Mouse (Mus musculus): Measurements from ENCODE around the gene Usp24. TPM values are rescaled to one million over a fixed set of nuclear protein-coding genes. Genes with fewer than 3 reads are reported as not detected.

The Usp24 gene
- total and polyA plus RNA-seq, 3 experiments, result 11.6 to 51.1 (median 44.5) TPM

DNA sequence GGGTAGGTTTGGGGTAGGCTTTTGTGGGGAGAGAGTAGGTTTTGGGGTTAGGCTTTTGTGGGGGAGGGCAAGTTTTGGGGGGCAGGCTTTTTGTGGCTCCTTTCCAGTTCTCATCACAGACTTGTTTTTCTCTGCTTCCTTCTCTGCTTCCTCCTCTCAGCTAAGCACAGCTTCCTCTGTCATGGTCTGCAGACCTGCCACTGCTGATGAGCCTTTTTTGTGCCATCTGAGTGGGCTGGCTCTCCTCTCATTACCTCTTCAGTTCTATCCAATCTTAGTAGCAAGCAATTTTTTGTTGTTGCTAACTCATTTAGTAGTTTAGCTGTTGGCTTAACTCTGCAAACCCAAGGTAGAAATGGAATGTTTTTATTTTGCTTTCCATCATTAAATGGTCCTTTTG lies 1.7 kb upstream of the Usp24 start:
- Histone ChIP-seq H3K9ac (ENCODE audit: low read depth, low read length) (no peak overlapping the region), H3K4me1 (ENCODE audit: control insufficient read depth, insufficient read depth, low read length) (peaks cover 4% of the 10 kb centered on the region), H3K27me3 (ENCODE audit: control insufficient read depth, insufficient read depth, low read length) (no peaks in the 10 kb centered on the region), H3K27ac (no peak overlapping the region; the same call in 1 of the 2 replicates), H3K4me3 (no peak overlapping the region), H3K36me3 (ENCODE audit: control insufficient read depth, insufficient read depth, low read length) (peaks cover 10% of the 10 kb centered on the region), H3K79me2 (replicated peaks; ENCODE audit: control insufficient read depth, insufficient read depth, low read length) (peaks cover 3% of the 10 kb centered on the region; the same call in 1 of the 2 replicates)
- DNase-seq, result no peak
- TF ChIP-seq CTCF (IDR thresholded peaks at IDR 0.05) (no peak), POLR2A (IDR thresholded peaks at IDR 0.05; ENCODE audit: insufficient read depth, low read depth, low read length) (no peak), EP300 (IDR thresholded peaks at IDR 0.05; ENCODE audit: insufficient read depth, low read depth, low read length) (no peak)
- intact Hi-C loops (cut with DNase I), result no loop called here

DNA sequence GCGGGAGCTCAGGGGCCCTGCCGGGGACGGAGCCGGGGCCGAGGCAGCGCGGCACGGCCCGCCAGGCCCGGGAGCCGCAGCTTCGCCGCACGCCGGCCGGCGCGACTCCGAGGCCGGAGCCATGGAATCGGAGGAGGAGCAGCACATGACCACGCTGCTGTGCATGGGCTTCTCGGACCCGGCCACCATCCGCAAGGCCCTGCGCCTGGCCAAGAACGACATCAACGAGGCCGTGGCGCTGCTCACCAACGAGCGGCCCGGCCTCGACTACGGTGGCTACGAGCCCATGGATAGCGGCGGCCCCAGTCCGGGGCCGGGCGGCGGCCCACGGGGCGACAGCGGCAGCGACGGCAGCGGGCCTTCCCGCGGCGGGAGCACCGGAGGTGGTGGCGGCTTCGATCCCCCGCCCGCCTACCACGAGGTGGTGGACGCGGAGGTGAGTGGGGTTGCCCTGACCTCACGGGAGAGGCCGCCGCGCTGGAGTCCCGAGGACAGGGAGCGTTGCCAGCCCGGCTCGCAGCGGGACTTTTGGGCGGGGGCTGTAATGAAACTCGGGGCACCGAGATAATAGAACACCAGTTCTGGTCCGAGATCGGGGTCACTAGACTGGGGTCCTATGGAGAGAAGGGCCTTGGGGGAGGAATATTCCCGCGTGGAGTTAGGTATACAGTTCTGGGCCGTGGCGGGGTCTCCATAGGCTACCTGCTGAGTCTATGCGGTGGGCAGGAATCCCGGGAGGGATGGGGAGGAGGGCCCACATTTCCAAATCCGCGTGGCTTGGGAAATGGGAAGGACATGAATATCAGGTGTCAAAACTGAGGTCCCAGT lies 552 bp downstream of the Usp24 start:
- peaks cover 3% of the 10 kb centered on the region; the same call in 1 of the 2 replicates for H3K79me2 ChIP-seq (replicated peaks; ENCODE audit: control insufficient read depth, insufficient read depth, low read length)
- intact Hi-C loops (cut with DNase I), result loop anchor here (5.0 kb wide), 1 partner anchor 54 kb away; no protein-coding TSS in a partner anchor
- DNase-seq, result peak; percentile 35 to 78
- H3K36me3 ChIP-seq (ENCODE audit: control insufficient read depth, insufficient read depth, low read length), result peaks cover 14% of the 10 kb centered on the region
- H3K27ac ChIP-seq, result peak overlapping the region; percentile 94
- peak overlapping the region; percentile 89 for H3K9ac ChIP-seq (ENCODE audit: low read depth, low read length)
- peak overlapping the region; percentile 93 for H3K4me3 ChIP-seq
- TF ChIP-seq CTCF (IDR thresholded peaks at IDR 0.05) (no peak), POLR2A (IDR thresholded peaks at IDR 0.05; ENCODE audit: insufficient read depth, low read depth, low read length) (no peak), EP300 (IDR thresholded peaks at IDR 0.05; ENCODE audit: insufficient read depth, low read depth, low read length) (no peak)
- 1% methylated on average over 66 of the region's 81 CpGs for WGBS
- H3K4me1 ChIP-seq (ENCODE audit: control insufficient read depth, insufficient read depth, low read length), result peaks cover 6% of the 10 kb centered on the region
- H3K27me3 ChIP-seq (ENCODE audit: control insufficient read depth, insufficient read depth, low read length), result no peaks in the 10 kb centered on the region

DNA sequence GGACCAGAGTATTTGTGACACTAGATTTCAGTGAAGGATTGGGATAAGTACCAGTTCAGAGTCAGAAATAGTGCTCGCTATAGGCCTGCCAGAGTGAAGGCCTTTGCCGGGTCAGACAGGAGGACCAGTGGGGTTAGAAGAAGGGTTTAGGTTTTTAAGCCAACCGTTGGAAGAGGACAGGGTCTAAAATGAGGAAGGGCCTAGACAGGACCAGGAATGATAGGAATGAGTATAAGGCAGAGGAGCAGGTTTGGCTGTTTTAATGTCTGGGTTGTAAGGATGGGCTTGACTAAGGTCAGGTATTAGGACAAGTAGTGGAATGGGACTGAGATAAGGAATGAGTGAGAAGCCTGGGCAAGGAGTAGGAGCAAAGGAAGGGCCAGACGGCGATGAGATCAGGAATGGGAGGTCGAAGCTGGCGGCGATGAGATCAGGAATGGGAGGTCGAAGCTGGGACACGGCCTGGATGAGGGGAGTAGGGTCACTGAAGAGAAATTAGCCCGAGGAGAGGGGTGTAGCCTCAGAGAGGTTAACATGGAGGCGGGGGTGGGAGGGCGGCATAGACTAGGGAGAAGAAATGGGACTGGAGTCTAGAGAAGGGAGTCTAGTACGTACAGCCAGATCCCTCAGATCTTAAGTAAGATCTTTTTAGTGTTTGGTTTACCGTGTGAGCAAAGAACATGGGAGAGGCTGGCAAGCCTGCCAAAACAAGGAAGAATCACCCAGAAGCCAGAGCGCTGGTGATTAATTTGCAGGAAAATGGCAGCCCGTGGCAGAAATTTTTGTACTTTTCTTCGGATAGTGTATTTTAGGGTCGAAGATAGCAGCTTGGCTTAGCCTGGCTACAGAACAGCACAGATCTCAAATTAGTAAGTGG lies 1.4 kb downstream of the Usp24 start:
- H3K4me1 ChIP-seq (ENCODE audit: control insufficient read depth, insufficient read depth, low read length), result peaks cover 6% of the 10 kb centered on the region
- 17% methylated on average over 19 of the region's 19 CpGs for WGBS
- peaks cover 3% of the 10 kb centered on the region; the same call in 1 of the 2 replicates for H3K79me2 ChIP-seq (replicated peaks; ENCODE audit: control insufficient read depth, insufficient read depth, low read length)
- H3K27ac ChIP-seq, result peak overlapping the region; percentile 94
- intact Hi-C loops (cut with DNase I), result loop anchor here (5.0 kb wide), 1 partner anchor 55 kb away; no protein-coding TSS in a partner anchor
- peaks cover 14% of the 10 kb centered on the region for H3K36me3 ChIP-seq (ENCODE audit: control insufficient read depth, insufficient read depth, low read length)
- no peak for DNase-seq
- peak overlapping the region; percentile 93 for H3K4me3 ChIP-seq
- no peaks in the 10 kb centered on the region for H3K27me3 ChIP-seq (ENCODE audit: control insufficient read depth, insufficient read depth, low read length)
- H3K9ac ChIP-seq (ENCODE audit: low read depth, low read length), result peak overlapping the region; percentile 89
- TF ChIP-seq POLR2A (IDR thresholded peaks at IDR 0.05; ENCODE audit: insufficient read depth, low read depth, low read length), result no peak
- TF ChIP-seq CTCF (IDR thresholded peaks at IDR 0.05), result no peak
- no peak for TF ChIP-seq EP300 (IDR thresholded peaks at IDR 0.05; ENCODE audit: insufficient read depth, low read depth, low read length)

DNA sequence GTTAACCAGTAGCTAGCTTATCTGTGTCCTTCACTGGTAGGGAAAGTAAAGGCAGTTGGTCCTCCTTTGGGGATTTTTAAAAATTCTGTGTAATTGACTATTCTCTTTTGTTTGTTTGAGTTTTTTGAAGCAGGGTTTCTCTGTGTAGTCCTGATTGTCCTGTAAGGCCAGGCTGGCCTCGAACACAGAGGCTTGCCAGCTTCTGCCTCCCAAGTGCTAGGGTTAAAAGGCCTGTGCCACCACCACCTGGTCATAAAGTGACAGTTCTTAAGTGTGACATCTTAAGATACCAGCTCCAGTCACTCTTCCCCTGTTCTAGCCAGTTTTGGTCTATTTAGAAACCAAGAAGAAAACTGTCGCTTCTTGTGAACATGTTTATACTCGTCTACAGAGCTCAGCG lies 2.2 kb downstream of the Usp24 start:
- 71% methylated on average over 4 of the region's 4 CpGs for WGBS
- Histone ChIP-seq H3K27ac (no peak overlapping the region; the same call in 1 of the 2 replicates), H3K4me3 (peak overlapping the region; percentile 93), H3K4me1 (ENCODE audit: control insufficient read depth, insufficient read depth, low read length) (peaks cover 9% of the 10 kb centered on the region), H3K27me3 (ENCODE audit: control insufficient read depth, insufficient read depth, low read length) (no peaks in the 10 kb centered on the region), H3K9ac (ENCODE audit: low read depth, low read length) (no peak overlapping the region), H3K36me3 (ENCODE audit: control insufficient read depth, insufficient read depth, low read length) (peaks cover 16% of the 10 kb centered on the region), H3K79me2 (replicated peaks; ENCODE audit: control insufficient read depth, insufficient read depth, low read length) (peaks cover 6% of the 10 kb centered on the region; the same call in 1 of the 2 replicates)
- intact Hi-C loops (cut with DNase I), result loop anchor here (5.0 kb wide), 1 partner anchor 56 kb away; no protein-coding TSS in a partner anchor
- DNase-seq, result no peak
- no peak for TF ChIP-seq POLR2A (IDR thresholded peaks at IDR 0.05; ENCODE audit: insufficient read depth, low read depth, low read length)
- TF ChIP-seq EP300 (IDR thresholded peaks at IDR 0.05; ENCODE audit: insufficient read depth, low read depth, low read length), result no peak
- TF ChIP-seq CTCF (IDR thresholded peaks at IDR 0.05), result no peak

DNA sequence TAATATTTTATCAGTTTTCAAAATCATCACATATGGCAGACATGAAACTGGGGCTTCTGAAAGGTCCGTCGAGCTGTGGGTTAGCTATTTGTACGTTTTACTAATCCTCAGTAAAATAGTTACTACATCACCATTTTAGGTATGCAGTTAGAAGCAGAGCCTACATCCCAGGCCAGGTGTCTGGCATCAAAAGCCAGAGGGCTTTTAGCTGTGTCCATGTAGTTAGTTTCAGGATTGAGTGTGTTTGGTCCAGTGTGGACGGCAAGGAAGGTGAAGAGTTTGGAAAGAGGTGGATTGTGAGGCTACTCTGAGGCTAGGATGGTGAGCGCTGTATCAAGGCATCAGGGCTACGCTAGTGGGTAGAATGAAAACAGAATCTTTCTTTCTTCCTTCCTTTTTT lies 3.0 kb downstream of the Usp24 start:
- no peak for DNase-seq
- Histone ChIP-seq H3K9ac (ENCODE audit: low read depth, low read length) (no peak overlapping the region), H3K4me1 (ENCODE audit: control insufficient read depth, insufficient read depth, low read length) (peaks cover 10% of the 10 kb centered on the region), H3K27ac (no peak overlapping the region), H3K36me3 (ENCODE audit: control insufficient read depth, insufficient read depth, low read length) (peaks cover 17% of the 10 kb centered on the region), H3K4me3 (no peak overlapping the region), H3K27me3 (ENCODE audit: control insufficient read depth, insufficient read depth, low read length) (no peaks in the 10 kb centered on the region), H3K79me2 (replicated peaks; ENCODE audit: control insufficient read depth, insufficient read depth, low read length) (peaks cover 6% of the 10 kb centered on the region; the same call in 1 of the 2 replicates)
- intact Hi-C loops (cut with DNase I), result loop anchor here (5.0 kb wide), 1 partner anchor 57 kb away; no protein-coding TSS in a partner anchor
- 87% methylated on average over 6 of the region's 6 CpGs for WGBS
- TF ChIP-seq EP300 (IDR thresholded peaks at IDR 0.05; ENCODE audit: insufficient read depth, low read depth, low read length) (no peak), CTCF (IDR thresholded peaks at IDR 0.05) (no peak), POLR2A (IDR thresholded peaks at IDR 0.05; ENCODE audit: insufficient read depth, low read depth, low read length) (no peak)

Measured in heart, adult 2 months (tissue).